Mouse (Mus musculus) limb, embryonic 15.5 days (tissue): Measurements from ENCODE around the gene Tspoap1. TPM values are rescaled to one million over a fixed set of nuclear protein-coding genes. Genes with fewer than 3 reads are reported as not detected.

Experiments used
- ATAC-seq: fragments of 200-750 bp; cut with Nextera tagmentation; 2 replicates; pipeline ENCODE4 v1.8.0; 2017; ENCODE audit warnings: low read depth, moderate TSS enrichment; ENCODE audit not compliant: insufficient number of reproducible peaks, low FRiP score, low TSS enrichment
- H3K27ac ChIP-seq: fragments of 300-500 bp; sonication (generic); 2 replicates; pipeline ENCODE4 v1.5.1; 2015; ENCODE audit warnings: moderate library complexity, mild to moderate bottlenecking, inconsistent platforms
- H3K27me3 ChIP-seq: fragments of 300-500 bp; sonication (generic); 2 replicates; pipeline ENCODE4 v1.6.1; 2015; ENCODE audit warnings: inconsistent platforms
- H3K36me3 ChIP-seq: fragments of 300-500 bp; sonication (generic); 2 replicates; pipeline ENCODE4 v1.6.1; 2015; ENCODE audit warnings: inconsistent platforms
- H3K4me1 ChIP-seq: fragments of 300-500 bp; sonication (generic); 2 replicates; pipeline ENCODE4 v1.6.1; 2015; ENCODE audit warnings: inconsistent platforms
- H3K4me2 ChIP-seq: fragments of 300-500 bp; sonication (generic); 2 replicates; pipeline ENCODE4 v1.6.1; 2015; ENCODE audit warnings: mild to moderate bottlenecking, inconsistent platforms
- H3K4me3 ChIP-seq: fragments of 300-500 bp; sonication (generic); 2 replicates; pipeline ENCODE4 v1.5.1; 2015; ENCODE audit warnings: mild to moderate bottlenecking, inconsistent platforms
- H3K9ac ChIP-seq: fragments of 300-500 bp; sonication (generic); 2 replicates; pipeline ENCODE4 v1.6.1; 2015; ENCODE audit warnings: inconsistent platforms
- H3K9me3 ChIP-seq: fragments of 300-500 bp; sonication (generic); 2 replicates; pipeline ENCODE4 v1.6.1; 2016; ENCODE audit warnings: inconsistent platforms
- WGBS: fragments of 180-500 bp; shearing (Covaris S2); methylation state at CpG from one replicate; pipeline ENCODE4 v1.1.7; 2015; 5-methylcytosine and 5-hydroxymethylcytosine counted together
- polyA plus RNA-seq: library from polyadenylated mRNA; unstranded; fragments of >200 nt; fragmentation: Nextera tagmentation; extraction: Ambion mirVana; gene quantifications from 2 replicates; pipeline ENCODE4 v1.2.1, GENCODE M21; 2015

The Tspoap1 gene
- polyA plus RNA-seq, 1 experiment from 2014 or later, result 1.4 TPM

- no peaks in the 10 kb centered on the region for H3K9me3 ChIP-seq
- no peak overlapping the region for H3K27ac ChIP-seq
- ATAC-seq, result no peak
- H3K9ac ChIP-seq, result no peak overlapping the region
- WGBS, result 1% methylated on average over 17 of the region's 17 CpGs
- H3K27me3 ChIP-seq, result peaks cover 87% of the 10 kb centered on the region
- peaks cover 15% of the 10 kb centered on the region for H3K4me1 ChIP-seq
- H3K4me3 ChIP-seq, result peak overlapping the region; percentile 45
- H3K36me3 ChIP-seq, result no peaks in the 10 kb centered on the region
- peak overlapping the region; percentile 93 for H3K4me2 ChIP-seq
Measured at GRCm38 (mm10) chr11:87763511-87763987, 3.2 kb downstream of the Tspoap1 start.

GRCm38 (mm10) chr11:87763988-87764876 lies 3.9 kb downstream of the Tspoap1 start:
- Histone ChIP-seq H3K27me3 (peaks cover 86% of the 10 kb centered on the region), H3K9ac (peak overlapping the region; percentile 40), H3K4me2 (peak overlapping the region; percentile 93), H3K4me1 (peaks cover 15% of the 10 kb centered on the region), H3K4me3 (peak overlapping the region; percentile 45), H3K9me3 (no peaks in the 10 kb centered on the region), H3K36me3 (no peaks in the 10 kb centered on the region), H3K27ac (no peak overlapping the region)
- ATAC-seq, result no peak
- 1% methylated on average over 65 of the region's 65 CpGs for WGBS

GRCm38 (mm10) chr11:87768745-87769144 lies 8.4 kb downstream of the Tspoap1 start:
- H3K9ac ChIP-seq, result no peak overlapping the region
- 87% methylated on average over 4 of the region's 4 CpGs for WGBS
- H3K4me3 ChIP-seq, result no peak overlapping the region
- H3K4me2 ChIP-seq, result no peak overlapping the region
- no peaks in the 10 kb centered on the region for H3K36me3 ChIP-seq
- ATAC-seq, result no peak
- peaks cover 41% of the 10 kb centered on the region for H3K27me3 ChIP-seq
- no peak overlapping the region for H3K27ac ChIP-seq
- H3K4me1 ChIP-seq, result peaks cover 9% of the 10 kb centered on the region
- no peaks in the 10 kb centered on the region for H3K9me3 ChIP-seq

- ATAC-seq, result no peak
- Histone ChIP-seq H3K36me3 (no peaks in the 10 kb centered on the region), H3K4me2 (no peak overlapping the region), H3K27me3 (peaks cover 18% of the 10 kb centered on the region), H3K9ac (no peak overlapping the region), H3K9me3 (no peaks in the 10 kb centered on the region), H3K4me1 (no peaks in the 10 kb centered on the region), H3K4me3 (no peak overlapping the region), H3K27ac (no peak overlapping the region)
- WGBS, result 59% methylated on average over 3 of the region's 3 CpGs
Measured at GRCm38 (mm10) chr11:87770989-87771388, 10.6 kb downstream of the Tspoap1 start.

- Histone ChIP-seq H3K4me1 (no peaks in the 10 kb centered on the region), H3K9me3 (no peaks in the 10 kb centered on the region), H3K9ac (no peak overlapping the region), H3K4me3 (no peak overlapping the region), H3K27me3 (peaks cover 4% of the 10 kb centered on the region; the same call in 1 of the 2 replicates), H3K4me2 (no peak overlapping the region), H3K36me3 (no peaks in the 10 kb centered on the region), H3K27ac (no peak overlapping the region)
- WGBS, result 78% methylated on average over 3 of the region's 3 CpGs
- no peak for ATAC-seq
Measured at GRCm38 (mm10) chr11:87772354-87772753, 12.0 kb downstream of the Tspoap1 start.

GRCm38 (mm10) chr11:87778100-87778765 lies 17.9 kb downstream of the Tspoap1 start:
- WGBS, result 6% methylated on average over 32 of the region's 32 CpGs
- no peaks in the 10 kb centered on the region for H3K27me3 ChIP-seq
- ATAC-seq, result peak; percentile 65
- H3K27ac ChIP-seq, result no peak overlapping the region
- peak overlapping the region; percentile 88 for H3K4me2 ChIP-seq
- peak overlapping the region; percentile 29 for H3K9ac ChIP-seq
- H3K36me3 ChIP-seq, result no peaks in the 10 kb centered on the region
- no peaks in the 10 kb centered on the region for H3K9me3 ChIP-seq
- H3K4me3 ChIP-seq, result peak overlapping the region; percentile 45
- H3K4me1 ChIP-seq, result peaks cover 16% of the 10 kb centered on the region

GRCm38 (mm10) chr11:87778915-87779314 lies 18.6 kb downstream of the Tspoap1 start:
- Histone ChIP-seq H3K9me3 (no peaks in the 10 kb centered on the region), H3K36me3 (no peaks in the 10 kb centered on the region), H3K4me3 (peak overlapping the region; percentile 45), H3K27me3 (no peaks in the 10 kb centered on the region), H3K4me2 (peak overlapping the region; percentile 88), H3K4me1 (peaks cover 16% of the 10 kb centered on the region), H3K9ac (no peak overlapping the region), H3K27ac (no peak overlapping the region)
- no peak for ATAC-seq
- 37% methylated on average over 12 of the region's 12 CpGs for WGBS

DNA sequence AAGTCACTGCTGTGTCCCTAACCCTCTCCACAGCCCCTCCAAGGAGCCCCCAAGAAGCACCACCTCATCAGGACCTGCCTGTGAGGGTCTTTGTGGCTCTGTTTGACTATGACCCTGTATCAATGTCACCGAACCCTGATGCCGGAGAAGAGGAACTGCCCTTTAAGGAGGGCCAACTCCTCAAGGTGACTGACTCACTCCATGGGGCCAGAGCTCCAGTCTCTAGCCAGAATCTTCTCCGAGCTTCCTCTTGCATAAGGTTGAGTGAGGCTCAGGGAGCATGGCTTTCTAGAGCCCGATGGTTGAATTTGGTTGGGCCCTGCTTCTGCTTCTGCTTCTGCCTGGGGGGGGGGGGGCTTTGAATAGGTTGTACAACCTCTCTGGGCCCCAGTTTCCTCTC lies 19.1 kb downstream of the Tspoap1 start:
- Histone ChIP-seq H3K4me1 (peaks cover 16% of the 10 kb centered on the region), H3K9me3 (no peaks in the 10 kb centered on the region), H3K36me3 (no peaks in the 10 kb centered on the region), H3K27me3 (no peaks in the 10 kb centered on the region), H3K27ac (no peak overlapping the region), H3K9ac (no peak overlapping the region), H3K4me3 (no peak overlapping the region), H3K4me2 (no peak overlapping the region)
- no peak for ATAC-seq
- WGBS, result 91% methylated on average over 4 of the region's 4 CpGs

- ATAC-seq, result no peak
Measured at GRCm38 (mm10) chr11:87780130-87780529, 19.8 kb downstream of the Tspoap1 start.

GRCm38 (mm10) chr11:87790088-87790487 lies 29.7 kb downstream of the Tspoap1 start:
- Histone ChIP-seq H3K9ac (no peak overlapping the region), H3K4me1 (no peaks in the 10 kb centered on the region), H3K36me3 (no peaks in the 10 kb centered on the region), H3K4me3 (no peak overlapping the region), H3K27me3 (0 out of 2 replicates have a peak, but pooled peaks cover 3% of the 10 kb centered on the region), H3K27ac (no peak overlapping the region), H3K4me2 (no peak overlapping the region), H3K9me3 (no peaks in the 10 kb centered on the region)
- 86% methylated on average over 6 of the region's 6 CpGs for WGBS
- ATAC-seq, result no peak

More at GRCm38 (mm10) chr11:87780130-87780529, 19.8 kb downstream of the Tspoap1 start:
- Histone ChIP-seq H3K4me1 (peaks cover 16% of the 10 kb centered on the region), H3K36me3 (no peaks in the 10 kb centered on the region), H3K9me3 (no peaks in the 10 kb centered on the region), H3K4me3 (no peak overlapping the region), H3K9ac (no peak overlapping the region), H3K27ac (no peak overlapping the region), H3K4me2 (no peak overlapping the region), H3K27me3 (no peaks in the 10 kb centered on the region)
- 78% methylated on average over 8 of the region's 8 CpGs for WGBS

DNA sequence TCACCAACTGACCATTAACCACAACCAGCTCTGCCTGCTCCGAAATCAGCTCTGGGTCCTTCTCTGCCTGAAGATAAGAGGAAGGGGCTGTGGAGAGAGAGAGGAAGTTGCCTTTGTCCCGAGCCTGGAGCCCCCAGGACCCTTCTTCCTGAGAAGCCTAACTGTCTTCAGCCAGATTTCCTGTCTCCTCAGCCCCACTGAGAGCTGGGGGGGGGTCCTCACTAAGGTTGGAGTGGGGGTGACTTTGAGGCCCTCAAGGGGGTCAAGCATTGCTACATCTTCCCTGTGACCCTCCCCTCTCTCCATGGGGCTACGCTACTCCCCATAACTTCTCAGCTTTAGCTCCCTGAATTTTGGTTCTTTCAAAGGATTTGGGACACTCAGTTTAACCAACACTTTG lies 33.1 kb downstream of the Tspoap1 start, which contains the start of gene Mpo:
Gene Mpo (plus strand): TSS at position 122 of the 400 bp plus-strand sequence.
- 0 out of 2 replicates have a peak, but pooled peaks cover 3% of the 10 kb centered on the region for H3K27me3 ChIP-seq
- no peaks in the 10 kb centered on the region for H3K36me3 ChIP-seq
- H3K27ac ChIP-seq, result no peak within 1 kb of the TSS
- WGBS, result 63% methylated on average over 3 of the region's 3 CpGs
- no peaks in the 10 kb centered on the region for H3K4me1 ChIP-seq
- no peak within 1 kb of the TSS for H3K4me3 ChIP-seq
- no peaks in the 10 kb centered on the region for H3K9me3 ChIP-seq
- no peak within 1 kb of the TSS for H3K9ac ChIP-seq
- no peak for ATAC-seq
- no peak within 1 kb of the TSS for H3K4me2 ChIP-seq
